Mouse (Mus musculus) thymus, adult 2 months (tissue): ENCODE measurements around the gene Miga2. TPM values are rescaled to one million over a fixed set of nuclear protein-coding genes. Genes with fewer than 3 reads are reported as not detected.

Source experiments
- DNase-seq: peaks from one replicate; pipeline ENCODE4 v3.0.0; 2021
- H3K27ac ChIP-seq: fragments of 200-500 bp; 2 replicates; pipeline ENCODE4 v1.5.1; 2012; ENCODE audit warnings: low read length, control low read depth; ENCODE audit not compliant: control insufficient read depth, insufficient read depth
- H3K27me3 ChIP-seq: fragments of 200-500 bp; 2 replicates; pipeline ENCODE4 v1.6.1; 2012; ENCODE audit warnings: mild to moderate bottlenecking, low read length, moderate library complexity, mixed read lengths; ENCODE audit not compliant: control insufficient read depth, insufficient read depth
- H3K36me3 ChIP-seq: fragments of 200-500 bp; 2 replicates; pipeline ENCODE4 v1.6.1; 2012; ENCODE audit warnings: mild to moderate bottlenecking, low read length, moderate library complexity; ENCODE audit not compliant: control insufficient read depth, insufficient read depth
- H3K4me1 ChIP-seq: fragments of 200-500 bp; replicated peaks from 2 replicates; pipeline ENCODE4 v1.6.1; 2012; ENCODE audit warnings: low read length; ENCODE audit not compliant: control insufficient read depth, insufficient read depth
- H3K4me3 ChIP-seq: fragments of 200-500 bp; 2 replicates; pipeline ENCODE4 v1.5.1; 2012; ENCODE audit warnings: mild to moderate bottlenecking, low read length, control low read depth, moderate library complexity; ENCODE audit not compliant: control insufficient read depth, insufficient read depth
- CTCF ChIP-seq: fragments of 200-500 bp; IDR thresholded peaks from 2 replicates; pipeline ENCODE4 v1.5.1; 2012; ENCODE audit warnings: mild to moderate bottlenecking, control low read depth, low read length, moderate library complexity, borderline replicate concordance; ENCODE audit not compliant: control insufficient read depth, poor library complexity, insufficient read depth; ENCODE audit errors: extremely low read depth
- POLR2A ChIP-seq: fragments of 200-500 bp; IDR thresholded peaks from 2 replicates; pipeline ENCODE4 v1.6.1; 2012; ENCODE audit warnings: mild to moderate bottlenecking, low read length, control low read depth, moderate library complexity; ENCODE audit not compliant: control insufficient read depth, poor library complexity, insufficient read depth; ENCODE audit errors: extremely low read depth
- WGBS: fragments of 180-500 bp; shearing (Covaris S2); methylation state at CpG from one replicate; pipeline ENCODE4 v1.1.7; 2018; 5-methylcytosine and 5-hydroxymethylcytosine counted together
- polyA plus RNA-seq: library from polyadenylated mRNA; depleted of rRNA; stranded (reverse); fragments of >200 nt; gene quantifications from 2 replicates; pipeline ENCODE4 v1.2.3, GENCODE M21; 2012

The Miga2 gene
- polyA plus RNA-seq, 1 experiment: 28.7 TPM

DNA sequence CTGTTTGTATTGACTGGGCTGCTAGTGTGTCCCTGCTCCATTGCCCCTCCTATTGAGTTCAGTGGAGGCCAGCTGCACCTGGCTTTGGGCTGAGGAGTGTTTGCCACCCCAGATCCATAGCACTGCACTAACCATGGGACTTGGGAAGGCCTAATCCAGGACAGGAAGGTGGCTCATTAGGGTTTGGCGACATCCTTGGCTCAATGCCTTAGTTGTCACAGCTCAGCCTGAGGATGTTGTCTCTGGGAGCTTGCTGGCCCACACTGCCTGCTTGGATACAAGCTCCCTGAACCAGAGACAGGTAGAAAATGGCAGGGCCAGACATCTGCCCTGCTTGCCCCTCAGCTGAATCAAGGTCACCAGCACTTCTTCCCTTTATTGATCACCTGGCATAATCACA lies 37.5 kb downstream of the Miga2 start:
- Histone ChIP-seq H3K36me3 (peaks cover 8% of the 10 kb centered on the region; the same call in 1 of the 2 replicates), H3K4me3 (no peak overlapping the region)
- WGBS: 96% methylated on average over 1 of the region's 1 CpGs

GRCm38 (mm10) chr2:30402351-30402826 lies 38.4 kb downstream of the Miga2 start:
- Histone ChIP-seq H3K27me3 (no peaks in the 10 kb centered on the region), H3K4me1 (no peaks in the 10 kb centered on the region; the same call in 1 of the 2 replicates), H3K36me3 (peaks cover 8% of the 10 kb centered on the region; the same call in 1 of the 2 replicates), H3K4me3 (no peak overlapping the region), H3K27ac (no peak overlapping the region)
- DNase-seq: no peak
- WGBS: 95% methylated on average over 9 of the region's 9 CpGs
- TF ChIP-seq POLR2A: no peak
- TF ChIP-seq CTCF: no peak

More for the DNA sequence above, 37.5 kb downstream of the Miga2 start:
- no peak for DNase-seq
- TF ChIP-seq CTCF: no peak
- no peak for TF ChIP-seq POLR2A
- H3K27ac ChIP-seq: no peak overlapping the region
- H3K4me1 ChIP-seq: no peaks in the 10 kb centered on the region; the same call in 1 of the 2 replicates
- H3K27me3 ChIP-seq: no peaks in the 10 kb centered on the region

GRCm38 (mm10) chr2:30402843-30403242 lies 38.8 kb downstream of the Miga2 start:
- Histone ChIP-seq H3K4me3 (no peak overlapping the region), H3K36me3 (peaks cover 8% of the 10 kb centered on the region; the same call in 1 of the 2 replicates), H3K27me3 (no peaks in the 10 kb centered on the region), H3K4me1 (no peaks in the 10 kb centered on the region; the same call in 1 of the 2 replicates), H3K27ac (no peak overlapping the region)
- 100% methylated on average over 2 of the region's 2 CpGs for WGBS
- TF ChIP-seq CTCF: no peak
- no peak for TF ChIP-seq POLR2A
- DNase-seq: no peak

GRCm38 (mm10) chr2:30403870-30404269 lies 39.8 kb downstream of the Miga2 start:
- no peak for TF ChIP-seq POLR2A
- no peak for TF ChIP-seq CTCF
- Histone ChIP-seq H3K27me3 (no peaks in the 10 kb centered on the region), H3K36me3 (peaks cover 8% of the 10 kb centered on the region; the same call in 1 of the 2 replicates), H3K27ac (no peak overlapping the region), H3K4me3 (no peak overlapping the region), H3K4me1 (no peaks in the 10 kb centered on the region; the same call in 1 of the 2 replicates)
- WGBS: 96% methylated on average over 1 of the region's 1 CpGs
- no peak for DNase-seq

- Histone ChIP-seq H3K4me3 (no peak overlapping the region), H3K27me3 (no peaks in the 10 kb centered on the region), H3K27ac (no peak overlapping the region), H3K4me1 (no peaks in the 10 kb centered on the region; the same call in 1 of the 2 replicates), H3K36me3 (no peaks in the 10 kb centered on the region)
- DNase-seq: no peak
- WGBS: 90% methylated on average over 2 of the region's 2 CpGs
- TF ChIP-seq POLR2A (no peak), CTCF (no peak)
Measured at GRCm38 (mm10) chr2:30407221-30407620, 43.2 kb downstream of the Miga2 start.

DNA sequence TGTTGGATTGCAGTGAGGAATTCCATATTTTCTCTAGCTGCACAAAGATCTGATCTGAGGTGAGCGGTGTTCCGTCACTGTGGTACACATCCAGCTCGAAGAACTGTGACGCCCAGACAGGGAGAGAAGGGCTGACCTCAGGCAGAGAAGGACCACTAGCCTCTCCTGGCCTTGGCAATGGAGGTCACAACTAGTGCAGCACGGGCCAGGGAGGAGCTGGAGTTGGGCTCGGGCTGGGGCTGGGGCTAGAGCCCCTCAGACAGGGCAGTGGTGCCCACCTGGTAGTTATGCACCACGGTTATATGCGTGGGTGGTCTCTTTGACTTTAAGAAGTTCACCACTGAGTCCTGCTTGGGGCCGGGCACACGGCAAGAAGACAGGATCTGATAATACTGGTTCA lies 43.7 kb downstream of the Miga2 start:
- Histone ChIP-seq H3K27ac (no peak overlapping the region), H3K27me3 (no peaks in the 10 kb centered on the region), H3K4me1 (no peaks in the 10 kb centered on the region; the same call in 1 of the 2 replicates), H3K4me3 (no peak overlapping the region), H3K36me3 (no peaks in the 10 kb centered on the region)
- no peak for TF ChIP-seq CTCF
- no peak for TF ChIP-seq POLR2A
- no peak for DNase-seq
- 98% methylated on average over 10 of the region's 10 CpGs for WGBS
